Mouse (Mus musculus): ENCODE data around the gene Mcub.

Gene Mcub

GRCm38 (mm10) chr3:129949158-129949773, 20.7 kb downstream of the Mcub start:
- no peak for DNase-seq (ENCODE audit: low read depth, low spot score)

- no peak for DNase-seq (ENCODE audit: low read depth, low spot score)
Measured at GRCm38 (mm10) chr3:129948359-129948758, 21.6 kb downstream of the Mcub start.

- DNase-seq (ENCODE audit: low read depth, low spot score) = no peak
Measured at GRCm38 (mm10) chr3:129946217-129946914, 23.6 kb downstream of the Mcub start.

GRCm38 (mm10) chr3:129943813-129944212, 26.2 kb downstream of the Mcub start:
- DNase-seq (ENCODE audit: low read depth, low spot score) = no peak

- no peak for DNase-seq (ENCODE audit: low read depth, low spot score)
Measured at GRCm38 (mm10) chr3:129941291-129941690, 28.7 kb downstream of the Mcub start.

- DNase-seq (ENCODE audit: low read depth, low spot score) = no peak
Measured at GRCm38 (mm10) chr3:129940780-129941179, 29.2 kb downstream of the Mcub start.

GRCm38 (mm10) chr3:129939058-129939457, 30.9 kb downstream of the Mcub start:
- no peak for DNase-seq (ENCODE audit: low read depth, low spot score)

GRCm38 (mm10) chr3:129937848-129938247, 32.2 kb downstream of the Mcub start:
- no peak for DNase-seq (ENCODE audit: low read depth, low spot score)

GRCm38 (mm10) chr3:129936561-129936960, 33.4 kb downstream of the Mcub start:
- DNase-seq (ENCODE audit: low read depth, low spot score) = no peak

GRCm38 (mm10) chr3:129932443-129932842, 37.6 kb downstream of the Mcub start:
- DNase-seq (ENCODE audit: low read depth, low spot score) = no peak

- no peak for DNase-seq (ENCODE audit: low read depth, low spot score)
Measured at GRCm38 (mm10) chr3:129930213-129930778, 39.7 kb downstream of the Mcub start.

- no peak for DNase-seq (ENCODE audit: low read depth, low spot score)
Measured at GRCm38 (mm10) chr3:129925861-129926260, 44.1 kb downstream of the Mcub start.

- DNase-seq (ENCODE audit: low read depth, low spot score) = no peak
Measured at GRCm38 (mm10) chr3:129923581-129923980, 46.4 kb downstream of the Mcub start.

- peak; percentile 34 for DNase-seq (ENCODE audit: low read depth, low spot score)
Measured at GRCm38 (mm10) chr3:129918434-129918833, 51.6 kb downstream of the Mcub start.

- DNase-seq (ENCODE audit: low read depth, low spot score) = no peak
Measured at GRCm38 (mm10) chr3:129917424-129917823, 52.6 kb downstream of the Mcub start.

GRCm38 (mm10) chr3:129913241-129913640, 56.8 kb downstream of the Mcub start:
- DNase-seq (ENCODE audit: low read depth, low spot score) = no peak

- DNase-seq (ENCODE audit: low read depth, low spot score) = no peak
Measured at GRCm38 (mm10) chr3:129912025-129912424, 58.0 kb downstream of the Mcub start.

GRCm38 (mm10) chr3:129904381-129905132, 65.4 kb downstream of the Mcub start:
- no peak for DNase-seq (ENCODE audit: low read depth, low spot score)

GRCm38 (mm10) chr3:129903866-129904265, 66.1 kb downstream of the Mcub start:
- no peak for DNase-seq (ENCODE audit: low read depth, low spot score)

GRCm38 (mm10) chr3:129903369-129903768, 66.6 kb downstream of the Mcub start:
- DNase-seq (ENCODE audit: low read depth, low spot score) = no peak

GRCm38 (mm10) chr3:129901271-129901809, 68.7 kb downstream of the Mcub start, which contains the start of gene Casp6:
TSS of gene Casp6 (plus strand) at chr3:129901425.
- no peak for DNase-seq (ENCODE audit: low read depth, low spot score)

GRCm38 (mm10) chr3:129898886-129899285, 71.1 kb downstream of the Mcub start:
- DNase-seq (ENCODE audit: low read depth, low spot score) = no peak
